Mouse (Mus musculus): ENCODE data around the gene Eif2b4. TPM values are rescaled to one million over a fixed set of nuclear protein-coding genes. Genes with fewer than 3 reads are reported as not detected.
A peak's percentile ranks its signal among the peaks of the same experiment; 100 is the strongest.

The Eif2b4 gene
- polyA plus RNA-seq, 1 experiment from 2014 or later = 74.6 TPM

DNA sequence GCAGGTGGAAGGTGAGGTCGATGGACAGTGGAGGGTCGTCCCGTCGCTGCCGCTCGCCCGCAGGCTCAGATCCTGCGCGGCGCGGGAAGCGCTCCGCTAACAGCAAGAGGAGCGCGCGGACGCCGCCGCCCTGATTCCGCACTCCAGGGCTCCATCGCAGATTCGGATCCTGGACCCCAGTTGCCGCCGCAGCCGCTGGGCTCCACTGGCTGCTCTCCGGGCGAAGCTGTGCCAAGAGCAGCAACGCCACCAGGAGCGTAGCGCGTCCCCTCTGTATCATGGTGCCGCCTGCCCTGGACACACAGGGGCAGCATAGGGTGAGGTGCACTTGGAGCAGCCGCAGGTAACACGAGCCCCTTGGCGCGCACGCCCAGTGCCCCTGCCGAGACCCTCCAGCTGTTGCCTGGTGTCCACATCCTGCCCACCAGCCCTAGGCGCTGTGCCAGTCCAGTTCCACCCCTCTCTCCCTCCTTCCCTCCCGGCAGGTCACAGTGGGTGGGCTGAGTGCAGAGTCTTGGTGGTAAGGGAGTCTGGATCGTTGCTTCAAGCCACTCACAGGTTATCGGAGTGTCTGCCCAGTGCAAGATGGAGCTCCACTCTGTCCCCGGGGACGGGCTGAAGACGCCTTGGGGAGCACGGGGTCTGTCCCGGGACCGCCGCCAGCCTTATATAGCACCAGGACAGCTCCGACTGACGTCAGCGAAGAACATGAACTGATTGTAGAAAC lies 54.8 kb downstream of the Eif2b4 start, which contains the start of gene Ucn:
Ucn (minus strand) TSS at position 589 of the 727 bp plus-strand sequence.
- peak; percentile 60 for ATAC-seq
- H3K27ac ChIP-seq = no peak within 1 kb of the TSS
- peaks cover 9% of the 10 kb centered on the region for H3K36me3 ChIP-seq
- WGBS = under 1% methylated on average over 52 of the region's 52 CpGs
- no peaks in the 10 kb centered on the region for H3K9me3 ChIP-seq
- 0 out of 2 replicates have a peak within 1 kb of the TSS, but pooled peaks have one; percentile 23 for H3K9ac ChIP-seq (replicated peaks)
- H3K27me3 ChIP-seq = peaks cover 65% of the 10 kb centered on the region
- peaks cover 22% of the 10 kb centered on the region for H3K4me1 ChIP-seq (replicated peaks)
- peak within 1 kb of the TSS; percentile 51 for H3K4me2 ChIP-seq (replicated peaks)
- H3K4me3 ChIP-seq (replicated peaks) = peak within 1 kb of the TSS; percentile 33

GRCm38 (mm10) chr5:31137658-31138057 lies 55.6 kb downstream of the Eif2b4 start:
- WGBS = 1% methylated on average over 13 of the region's 13 CpGs
- Histone ChIP-seq H3K4me2 (replicated peaks) (peak overlapping the region; percentile 51), H3K4me3 (replicated peaks) (peak overlapping the region; percentile 33), H3K9me3 (no peaks in the 10 kb centered on the region), H3K27me3 (peaks cover 65% of the 10 kb centered on the region), H3K4me1 (replicated peaks) (peaks cover 22% of the 10 kb centered on the region), H3K27ac (no peak overlapping the region), H3K36me3 (peaks cover 9% of the 10 kb centered on the region), H3K9ac (replicated peaks) (0 out of 2 replicates have a peak overlapping the region, but pooled peaks have one; percentile 23)
- no peak for ATAC-seq

Other genes starting within 250 kb of the Eif2b4 start
- gene Cgref1, start 247.8 kb downstream of the Eif2b4 start, polyA plus RNA-seq (2015; fragmentation: Nextera tagmentation; extraction: Ambion mirVana) = 23.0 TPM in 2 replicates
- 108 and 129 TPM in 2 replicates for gene Preb, start 233.1 kb downstream of the Eif2b4 start, polyA plus RNA-seq (2015; fragmentation: Nextera tagmentation; extraction: Ambion mirVana)
- not detected in 2 replicates for gene Tcf23, start 224.8 kb downstream of the Eif2b4 start, polyA plus RNA-seq (2015; fragmentation: Nextera tagmentation; extraction: Ambion mirVana)
- 156 and 160 TPM in 2 replicates for gene Atraid, start 145.1 kb downstream of the Eif2b4 start, polyA plus RNA-seq (2015; fragmentation: Nextera tagmentation; extraction: Ambion mirVana)
- 17.3 and 19.3 TPM in 2 replicates for gene Slc5a6, start 144.5 kb downstream of the Eif2b4 start, polyA plus RNA-seq (2015; fragmentation: Nextera tagmentation; extraction: Ambion mirVana)
- gene Cad, start 138.7 kb downstream of the Eif2b4 start, polyA plus RNA-seq (2015; fragmentation: Nextera tagmentation; extraction: Ambion mirVana) = 16.1 and 19.1 TPM in 2 replicates
- gene Dnajc5g, start 87.1 kb downstream of the Eif2b4 start, polyA plus RNA-seq (2015; fragmentation: Nextera tagmentation; extraction: Ambion mirVana) = not detected in 2 replicates
- 15.9 and 16.8 TPM in 2 replicates for gene Slc30a3, start 85.2 kb downstream of the Eif2b4 start, polyA plus RNA-seq (2015; fragmentation: Nextera tagmentation; extraction: Ambion mirVana)
- not detected in 2 replicates for gene Trim54, start 76.7 kb downstream of the Eif2b4 start, polyA plus RNA-seq (2015; fragmentation: Nextera tagmentation; extraction: Ambion mirVana)
- not detected in 2 replicates for gene Ucn, start 54.6 kb downstream of the Eif2b4 start, polyA plus RNA-seq (2015; fragmentation: Nextera tagmentation; extraction: Ambion mirVana)
- gene Mpv17, start 39.2 kb downstream of the Eif2b4 start, polyA plus RNA-seq (2015; fragmentation: Nextera tagmentation; extraction: Ambion mirVana) = 54.7 and 57.5 TPM in 2 replicates
- gene Gm29609, start 13.5 kb downstream of the Eif2b4 start, polyA plus RNA-seq (2015; fragmentation: Nextera tagmentation; extraction: Ambion mirVana) = 0.86 and 1.1 TPM in 2 replicates
- 78.1 and 80.2 TPM in 2 replicates for gene Gtf3c2, start 13.3 kb downstream of the Eif2b4 start, polyA plus RNA-seq (2015; fragmentation: Nextera tagmentation; extraction: Ambion mirVana)
- gene Snx17, start 203 bp downstream of the Eif2b4 start, polyA plus RNA-seq (2015; fragmentation: Nextera tagmentation; extraction: Ambion mirVana) = 135 and 140 TPM in 2 replicates
- gene Zfp513, start 8.9 kb upstream of the Eif2b4 start, polyA plus RNA-seq (2015; fragmentation: Nextera tagmentation; extraction: Ambion mirVana) = 12.5 and 20.5 TPM in 2 replicates
- gene Ppm1g, start 27.3 kb upstream of the Eif2b4 start, polyA plus RNA-seq (2015; fragmentation: Nextera tagmentation; extraction: Ambion mirVana) = 174 and 175 TPM in 2 replicates
- gene Nrbp1, start 47.4 kb upstream of the Eif2b4 start, polyA plus RNA-seq (2015; fragmentation: Nextera tagmentation; extraction: Ambion mirVana) = 153 and 160 TPM in 2 replicates
- 0.54 and 0.63 TPM in 2 replicates for gene Gm9970, start 47.8 kb upstream of the Eif2b4 start, polyA plus RNA-seq (2015; fragmentation: Nextera tagmentation; extraction: Ambion mirVana)
- gene Krtcap3, start 58.3 kb upstream of the Eif2b4 start, polyA plus RNA-seq (2015; fragmentation: Nextera tagmentation; extraction: Ambion mirVana) = 1.7 and 3.4 TPM in 2 replicates
- 34.4 and 36.0 TPM in 2 replicates for gene Ift172, start 97.7 kb upstream of the Eif2b4 start, polyA plus RNA-seq (2015; fragmentation: Nextera tagmentation; extraction: Ambion mirVana)
- gene Fndc4, start 102.7 kb upstream of the Eif2b4 start, polyA plus RNA-seq (2015; fragmentation: Nextera tagmentation; extraction: Ambion mirVana) = 63.2 and 74.5 TPM in 2 replicates
- gene Gckr, start 104.0 kb upstream of the Eif2b4 start, polyA plus RNA-seq (2015; fragmentation: Nextera tagmentation; extraction: Ambion mirVana) = 0.12 and 0.43 TPM in 2 replicates